Mouse (Mus musculus): ENCODE data around the gene Ccdc65.

The Ccdc65 gene

GRCm38 (mm10) chr15:98692171-98692715 lies 15.8 kb upstream of the Ccdc65 start:
- DNase-seq (ENCODE audit: low read depth) = no peak

- no peak for DNase-seq (ENCODE audit: low read depth)
Observed at GRCm38 (mm10) chr15:98695726-98696125, 12.3 kb upstream of the Ccdc65 start.

- no peak for DNase-seq (ENCODE audit: low read depth)
Observed at GRCm38 (mm10) chr15:98696216-98696615, 11.8 kb upstream of the Ccdc65 start.

GRCm38 (mm10) chr15:98699190-98700105 lies 8.6 kb upstream of the Ccdc65 start:
- peak; percentile 69 for DNase-seq (ENCODE audit: low read depth)

- no peak for DNase-seq (ENCODE audit: low read depth)
Observed at GRCm38 (mm10) chr15:98704312-98704711, 3.7 kb upstream of the Ccdc65 start.

- DNase-seq (ENCODE audit: low read depth) = peak; percentile 68
Observed at GRCm38 (mm10) chr15:98710442-98710841, 2.4 kb downstream of the Ccdc65 start.

GRCm38 (mm10) chr15:98714230-98714652 lies 6.2 kb downstream of the Ccdc65 start:
- DNase-seq (ENCODE audit: low read depth) = no peak

GRCm38 (mm10) chr15:98717301-98717700 lies 9.3 kb downstream of the Ccdc65 start:
- no peak for DNase-seq (ENCODE audit: low read depth)

- no peak for DNase-seq (ENCODE audit: low read depth)
Observed at GRCm38 (mm10) chr15:98722191-98722590, 14.2 kb downstream of the Ccdc65 start.

- no peak for DNase-seq (ENCODE audit: low read depth)
Observed at GRCm38 (mm10) chr15:98722854-98723253, 14.8 kb downstream of the Ccdc65 start.

- no peak for DNase-seq (ENCODE audit: low read depth)
Observed at GRCm38 (mm10) chr15:98724441-98724840, 16.4 kb downstream of the Ccdc65 start.

- no peak for DNase-seq (ENCODE audit: low read depth)
Observed at GRCm38 (mm10) chr15:98726079-98726478, 18.1 kb downstream of the Ccdc65 start.

GRCm38 (mm10) chr15:98726746-98727145 lies 18.7 kb downstream of the Ccdc65 start:
- no peak for DNase-seq (ENCODE audit: low read depth)

GRCm38 (mm10) chr15:98727443-98728321 lies 19.7 kb downstream of the Ccdc65 start, which contains the start of gene Fkbp11:
Gene Fkbp11, minus strand, starts transcription at chr15:98728198.
- no peak for DNase-seq (ENCODE audit: low read depth)

GRCm38 (mm10) chr15:98728366-98728765 lies 20.4 kb downstream of the Ccdc65 start:
- no peak for DNase-seq (ENCODE audit: low read depth)

- no peak for DNase-seq (ENCODE audit: low read depth)
Observed at GRCm38 (mm10) chr15:98729791-98730545, 22.0 kb downstream of the Ccdc65 start.

GRCm38 (mm10) chr15:98730790-98731189 lies 22.8 kb downstream of the Ccdc65 start:
- no peak for DNase-seq (ENCODE audit: low read depth)

- no peak for DNase-seq (ENCODE audit: low read depth)
Observed at GRCm38 (mm10) chr15:98732006-98732531, 24.1 kb downstream of the Ccdc65 start.

- DNase-seq (ENCODE audit: low read depth) = no peak
Observed at GRCm38 (mm10) chr15:98733370-98733769, 25.4 kb downstream of the Ccdc65 start.

GRCm38 (mm10) chr15:98733976-98734566 lies 26.1 kb downstream of the Ccdc65 start:
- no peak for DNase-seq (ENCODE audit: low read depth)

- no peak for DNase-seq (ENCODE audit: low read depth)
Observed at GRCm38 (mm10) chr15:98736521-98736920, 28.5 kb downstream of the Ccdc65 start.
